Mouse (Mus musculus) cortical plate, adult 2 months (tissue): Measurements from ENCODE around the gene Zfand4. TPM values are rescaled to one million over a fixed set of nuclear protein-coding genes. Genes with fewer than 3 reads are reported as not detected.

Experiments used
- H3K27ac ChIP-seq: fragments of 200-500 bp; 2 replicates; pipeline ENCODE4 v1.5.1; 2012; ENCODE audit warnings: low read length, control low read depth, inconsistent platforms; ENCODE audit not compliant: insufficient read depth
- H3K4me1 ChIP-seq: fragments of 200-500 bp; 2 replicates; pipeline ENCODE4 v1.6.1; 2011; ENCODE audit warnings: low read length; ENCODE audit not compliant: control insufficient read depth, insufficient read depth
- H3K4me3 ChIP-seq: fragments of 200-500 bp; 2 replicates; pipeline ENCODE4 v1.5.1; 2011; ENCODE audit warnings: mild to moderate bottlenecking, low read length, control low read depth; ENCODE audit not compliant: insufficient read depth
- CTCF ChIP-seq: fragments of 200-500 bp; IDR thresholded peaks from 2 replicates; pipeline ENCODE4 v1.5.1; 2011; ENCODE audit warnings: mild to moderate bottlenecking, control low read depth, low read length; ENCODE audit not compliant: insufficient read depth; ENCODE audit errors: extremely low read depth
- POLR2A ChIP-seq: fragments of 200-500 bp; IDR thresholded peaks from 2 replicates; pipeline ENCODE4 v1.6.1; 2011; ENCODE audit warnings: mild to moderate bottlenecking, low read length, control low read depth; ENCODE audit not compliant: insufficient read depth; ENCODE audit errors: extremely low read depth
- polyA plus RNA-seq: library from polyadenylated mRNA; depleted of rRNA; stranded (reverse); fragments of >200 nt; gene quantifications from 2 replicates; pipeline ENCODE4 v1.2.3, GENCODE M21; 2012; rRNA removed

Zfand4 gene
- polyA plus RNA-seq, 1 experiment, result 6.1 TPM

DNA sequence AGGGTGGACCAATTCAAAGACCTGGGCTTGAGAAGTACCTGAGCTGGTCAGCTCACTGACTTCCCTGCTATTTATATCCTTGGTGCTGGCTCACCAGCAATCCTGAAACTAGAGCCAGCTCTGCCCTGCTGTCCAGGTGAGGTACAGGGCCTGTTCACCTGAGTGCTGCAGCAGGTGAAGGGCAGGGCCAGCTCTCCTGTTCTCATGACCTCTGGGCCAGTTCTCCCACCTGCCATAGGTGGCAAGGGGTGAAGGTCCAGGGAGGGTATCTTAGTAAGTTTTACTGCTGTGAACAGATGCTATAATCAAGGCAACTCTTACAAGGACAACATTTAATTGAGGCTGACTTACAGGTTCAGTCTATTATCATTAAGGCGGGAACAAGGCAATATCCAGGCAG is 105.8 kb downstream of the Zfand4 start:
- H3K4me3 ChIP-seq, result no peak overlapping the region
- H3K27ac ChIP-seq, result no peak overlapping the region
- TF ChIP-seq CTCF (no peak), POLR2A (no peak)
- no peaks in the 10 kb centered on the region for H3K4me1 ChIP-seq

DNA sequence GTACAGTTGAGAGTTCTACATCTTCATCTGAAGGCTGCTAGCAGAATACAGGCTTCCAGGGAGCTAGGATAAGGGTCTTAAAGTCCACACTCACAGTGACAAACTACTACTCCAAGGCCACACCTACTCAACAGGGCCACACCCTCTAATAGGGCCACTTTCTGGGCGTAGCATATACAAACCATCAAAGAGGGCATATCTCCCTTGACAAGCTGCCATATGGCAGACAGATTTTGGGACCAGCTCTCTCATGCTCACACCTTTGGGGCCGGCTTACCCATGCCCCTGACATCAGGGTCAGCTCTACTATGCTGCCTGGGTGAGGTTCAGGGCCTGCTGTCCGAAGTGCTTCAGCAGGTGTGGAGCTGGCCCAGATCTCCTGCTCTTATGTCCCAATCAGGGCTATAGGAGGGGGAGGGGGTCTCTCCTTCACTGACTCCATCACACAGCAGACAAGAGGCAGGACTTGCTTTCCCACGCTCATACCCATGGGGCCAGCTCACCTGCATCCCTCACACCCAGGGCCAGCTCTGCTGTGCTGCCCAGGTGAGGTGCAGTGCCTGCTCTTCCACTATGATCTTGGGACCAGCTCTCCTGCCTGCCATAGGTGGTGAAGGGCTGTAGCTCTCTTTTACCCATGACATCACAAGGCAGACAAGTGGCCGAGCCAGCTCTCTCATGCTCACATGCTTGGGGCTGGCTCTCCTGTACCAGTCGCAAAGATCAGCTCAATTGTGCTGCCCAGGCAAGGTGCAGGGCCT is 106.4 kb downstream of the Zfand4 start:
- Histone ChIP-seq H3K4me1 (no peaks in the 10 kb centered on the region), H3K4me3 (no peak overlapping the region)
- TF ChIP-seq POLR2A, result no peak

DNA sequence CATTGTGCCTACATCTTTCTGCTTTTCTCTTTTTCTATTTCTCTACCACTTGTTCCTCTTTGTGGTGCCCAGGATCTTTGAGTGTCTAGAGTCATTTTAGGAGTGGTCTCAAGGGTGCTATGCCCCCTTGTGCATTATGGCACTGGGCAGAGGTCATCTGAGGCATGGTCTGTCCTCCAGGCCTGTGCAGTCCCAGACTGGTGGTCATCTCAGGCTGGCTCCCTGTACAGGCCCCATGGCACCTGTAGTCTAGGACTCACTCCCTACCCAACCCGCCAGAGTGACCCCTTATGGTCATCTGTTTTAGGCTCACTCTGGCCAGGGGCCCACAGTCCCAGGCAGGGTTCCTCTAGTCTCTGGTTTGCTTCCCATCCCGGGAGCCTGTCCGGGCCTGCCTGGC is 107.5 kb downstream of the Zfand4 start:
- TF ChIP-seq POLR2A (no peak), CTCF (no peak)
- no peaks in the 10 kb centered on the region for H3K4me1 ChIP-seq
- no peak overlapping the region for H3K27ac ChIP-seq
- no peak overlapping the region for H3K4me3 ChIP-seq

More for the DNA sequence above, 106.4 kb downstream of the Zfand4 start:
- H3K27ac ChIP-seq, result no peak overlapping the region

- Histone ChIP-seq H3K27ac (no peak overlapping the region), H3K4me1 (no peaks in the 10 kb centered on the region), H3K4me3 (no peak overlapping the region)
- TF ChIP-seq CTCF, result no peak
- TF ChIP-seq POLR2A, result no peak
Observed at GRCm38 (mm10) chr6:116374136-116374535, 110.1 kb downstream of the Zfand4 start.

- TF ChIP-seq POLR2A (no peak), CTCF (no peak)
- Histone ChIP-seq H3K27ac (no peak overlapping the region), H3K4me3 (no peak overlapping the region), H3K4me1 (no peaks in the 10 kb centered on the region)
Observed at GRCm38 (mm10) chr6:116374618-116375017, 110.6 kb downstream of the Zfand4 start.

- H3K4me1 ChIP-seq, result peaks cover 2% of the 10 kb centered on the region
- no peak for TF ChIP-seq CTCF
- no peak for TF ChIP-seq POLR2A
Observed at GRCm38 (mm10) chr6:116378892-116379291, 114.9 kb downstream of the Zfand4 start.

More at GRCm38 (mm10) chr6:116378892-116379291, 114.9 kb downstream of the Zfand4 start:
- Histone ChIP-seq H3K27ac (no peak overlapping the region), H3K4me3 (no peak overlapping the region)

Other genes with a start within 250 kb of the Zfand4 start
- gene Tmcc1, start 70.7 kb upstream of the Zfand4 start, polyA plus RNA-seq, result 48.4 and 48.7 TPM in 2 replicates
- 115 and 121 TPM in 2 replicates for gene Washc2, start 56.2 kb upstream of the Zfand4 start, polyA plus RNA-seq
- 56.6 and 61.6 TPM in 2 replicates for gene March8, start 73.8 kb downstream of the Zfand4 start, polyA plus RNA-seq
- 1.3 and 1.5 TPM in 2 replicates for gene Alox5, start 197.0 kb downstream of the Zfand4 start, polyA plus RNA-seq
- not detected in 2 replicates for gene Olfr211, start 224.9 kb downstream of the Zfand4 start, polyA plus RNA-seq
- gene Olfr212, start 242.3 kb downstream of the Zfand4 start, polyA plus RNA-seq, result not detected in 2 replicates